Mouse (Mus musculus) embryonic fibroblast, embryonic 13.5 days (primary cell): Measurements from ENCODE around the gene Dnase2b. TPM values are rescaled to one million over a fixed set of nuclear protein-coding genes. Genes with fewer than 3 reads are reported as not detected.

Experiments
- H3K27ac ChIP-seq: 2 replicates; pipeline ENCODE4 v1.5.1; 2012; ENCODE audit warnings: low read length, control low read depth, inconsistent platforms; ENCODE audit not compliant: insufficient read depth
- H3K4me1 ChIP-seq: 2 replicates; pipeline ENCODE4 v1.6.1; 2011; ENCODE audit warnings: low read length; ENCODE audit not compliant: control insufficient read depth, insufficient read depth
- H3K4me3 ChIP-seq: 2 replicates; pipeline ENCODE4 v1.5.1; 2011; ENCODE audit warnings: mild to moderate bottlenecking, control low read depth, low read length; ENCODE audit not compliant: insufficient read depth
- CTCF ChIP-seq: IDR thresholded peaks from 2 replicates; pipeline ENCODE4 v1.5.1; 2011; ENCODE audit warnings: mild to moderate bottlenecking, control low read depth, low read length, moderate library complexity, borderline replicate concordance; ENCODE audit not compliant: insufficient read depth
- POLR2A ChIP-seq: IDR thresholded peaks from 2 replicates; pipeline ENCODE4 v1.6.1; 2011; ENCODE audit warnings: low read depth, mild to moderate bottlenecking, control low read depth, low read length, moderate library complexity
- polyA plus RNA-seq: library from polyadenylated mRNA; stranded (reverse); fragments of >200 nt; gene quantifications from 2 replicates; pipeline ENCODE4 v1.2.4, GENCODE M21; 2011; ENCODE audit warnings: low read depth; ENCODE audit not compliant: missing spikeins, insufficient read length

The Dnase2b gene
- polyA plus RNA-seq, 1 experiment: not detected

GRCm38 (mm10) chr3:146580039-146580729 lies 35.2 kb downstream of the Dnase2b start:
- Histone ChIP-seq H3K4me1 (0 out of 2 replicates have a peak, but pooled peaks cover 2% of the 10 kb centered on the region), H3K27ac (no peak overlapping the region), H3K4me3 (no peak overlapping the region)
- TF ChIP-seq POLR2A: no peak
- TF ChIP-seq CTCF: no peak

- Histone ChIP-seq H3K4me3 (no peak overlapping the region), H3K4me1 (no peaks in the 10 kb centered on the region), H3K27ac (no peak overlapping the region)
- TF ChIP-seq CTCF (no peak), POLR2A (no peak)
Measured at GRCm38 (mm10) chr3:146577591-146577990, 37.8 kb downstream of the Dnase2b start.

DNA sequence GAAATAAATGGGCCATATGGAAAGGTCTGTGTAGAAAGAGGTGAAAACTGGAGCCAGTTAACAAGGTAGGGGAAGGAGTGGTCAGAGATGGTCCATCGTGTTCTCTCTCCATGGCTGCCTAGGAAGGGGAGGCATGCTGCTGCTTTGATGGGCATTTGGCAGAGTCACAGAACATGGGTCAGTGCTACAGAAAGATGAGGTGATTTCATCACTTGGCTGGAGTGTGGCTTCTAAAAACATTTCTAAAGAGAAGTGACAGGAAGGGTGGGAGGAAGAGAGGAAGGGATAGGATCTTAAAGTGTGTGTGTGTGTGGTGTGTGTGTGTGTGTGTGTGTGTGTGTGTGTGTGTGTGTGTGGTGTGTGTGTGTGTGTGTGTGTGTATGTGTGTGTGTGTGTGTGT lies 44.1 kb downstream of the Dnase2b start:
- Histone ChIP-seq H3K27ac (no peak overlapping the region), H3K4me1 (peaks cover 10% of the 10 kb centered on the region; the same call in 1 of the 2 replicates), H3K4me3 (no peak overlapping the region)
- no peak for TF ChIP-seq POLR2A

GRCm38 (mm10) chr3:146570939-146571338 lies 44.5 kb downstream of the Dnase2b start:
- Histone ChIP-seq H3K27ac (no peak overlapping the region), H3K4me1 (peaks cover 10% of the 10 kb centered on the region; the same call in 1 of the 2 replicates), H3K4me3 (no peak overlapping the region)
- no peak for TF ChIP-seq CTCF
- TF ChIP-seq POLR2A: no peak

- peaks cover 10% of the 10 kb centered on the region; the same call in 1 of the 2 replicates for H3K4me1 ChIP-seq
- TF ChIP-seq POLR2A: no peak
- TF ChIP-seq CTCF: no peak
- no peak within 1 kb of the TSS for H3K27ac ChIP-seq
- no peak within 1 kb of the TSS for H3K4me3 ChIP-seq
Measured at GRCm38 (mm10) chr3:146570148-146570782, 45.1 kb downstream of the Dnase2b start, which contains the start of gene Uox. TSS of gene Uox (plus strand) at chr3:146570426.

DNA sequence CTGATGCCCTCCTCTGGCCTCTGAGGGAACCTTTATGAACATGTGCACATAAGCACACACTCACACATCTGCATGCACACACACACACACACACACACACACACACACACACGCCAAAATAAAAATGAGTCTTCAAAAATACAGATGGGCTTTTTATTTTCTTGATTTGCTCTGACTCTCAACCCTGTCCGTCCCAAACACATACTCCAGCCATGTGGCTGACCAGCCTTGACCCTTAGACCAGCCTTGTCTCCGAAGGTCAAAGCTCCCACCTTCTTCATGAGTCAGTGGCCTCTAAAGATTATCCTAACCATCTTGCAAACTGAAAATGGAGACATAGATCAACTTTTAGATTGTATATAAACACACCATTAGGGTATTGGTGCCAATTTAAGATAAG lies 45.8 kb downstream of the Dnase2b start:
- TF ChIP-seq CTCF (no peak), POLR2A (no peak)
- H3K4me3 ChIP-seq: no peak overlapping the region
- no peak overlapping the region for H3K27ac ChIP-seq
- peaks cover 10% of the 10 kb centered on the region; the same call in 1 of the 2 replicates for H3K4me1 ChIP-seq

DNA sequence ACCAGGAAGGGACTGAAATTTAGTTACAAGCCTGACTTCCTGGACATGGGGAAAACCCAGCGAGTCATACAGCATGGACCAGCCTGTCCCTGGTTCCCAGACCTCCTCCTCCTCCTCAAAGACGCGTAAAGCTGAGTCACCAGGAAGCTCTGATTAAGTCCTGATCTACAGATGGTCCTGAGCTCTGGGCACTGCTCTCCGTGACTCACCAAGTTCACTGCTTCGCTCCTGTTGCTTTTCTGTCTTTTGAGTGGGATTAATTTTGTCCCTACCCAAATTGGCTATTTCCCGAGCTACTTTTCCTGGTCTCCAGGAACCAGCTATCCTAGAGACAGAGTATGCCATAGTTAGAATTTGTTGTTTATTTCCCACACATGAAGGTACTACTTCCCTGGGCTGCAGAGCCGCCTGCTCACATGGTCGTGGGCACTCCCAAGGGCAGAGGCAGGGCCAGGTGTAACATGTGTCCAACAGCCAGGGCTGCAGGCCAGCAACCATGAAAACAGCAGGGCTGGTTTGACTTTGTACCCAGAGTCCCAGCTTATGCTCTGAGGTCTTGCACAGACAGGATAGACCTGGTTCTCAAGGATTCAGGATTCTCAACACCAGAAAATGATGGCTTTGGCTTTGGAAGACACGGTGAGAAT lies 47.4 kb downstream of the Dnase2b start:
- Histone ChIP-seq H3K27ac (peak overlapping the region; percentile 53), H3K4me3 (no peak overlapping the region), H3K4me1 (peaks cover 10% of the 10 kb centered on the region; the same call in 1 of the 2 replicates)
- TF ChIP-seq CTCF: no peak
- TF ChIP-seq POLR2A: no peak

DNA sequence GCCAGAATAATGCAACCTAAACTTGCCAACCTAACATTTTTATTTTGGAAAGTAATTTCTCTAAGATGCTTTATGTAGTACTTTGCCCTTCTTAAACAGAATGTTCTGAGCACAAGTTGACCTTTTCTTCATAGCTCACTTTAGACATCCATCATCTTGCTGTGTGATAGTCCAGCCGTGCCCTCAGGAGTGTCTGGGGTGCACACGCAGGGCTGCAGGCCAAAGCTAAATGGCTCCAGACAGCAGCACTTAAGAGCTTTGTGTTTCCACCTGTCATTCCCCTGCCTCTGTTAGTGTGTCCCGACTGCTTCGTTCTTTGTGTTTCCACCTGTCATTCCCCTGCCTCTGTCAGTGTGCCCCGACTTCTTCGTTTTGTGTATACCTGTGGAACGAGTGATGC lies 48.0 kb downstream of the Dnase2b start:
- Histone ChIP-seq H3K4me3 (no peak overlapping the region), H3K27ac (peak overlapping the region; percentile 50; the same call in 1 of the 2 replicates), H3K4me1 (peaks cover 10% of the 10 kb centered on the region; the same call in 1 of the 2 replicates)
- TF ChIP-seq CTCF: no peak
- TF ChIP-seq POLR2A: no peak

DNA sequence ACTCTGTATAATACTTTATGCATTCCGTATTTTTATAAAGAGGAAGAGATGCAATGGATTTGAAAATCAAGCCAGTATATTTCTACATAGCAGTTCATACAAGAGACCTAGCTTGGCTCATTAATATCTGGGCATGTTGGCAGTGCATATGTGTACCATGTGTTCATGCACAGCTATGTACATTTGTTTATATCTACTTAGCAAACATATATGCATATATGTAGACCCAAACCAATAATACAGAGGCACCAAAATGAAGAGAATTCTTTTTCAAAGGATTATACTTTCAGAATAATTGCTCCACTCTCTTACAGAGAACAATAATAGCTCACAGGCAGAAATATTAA lies 50.4 kb downstream of the Dnase2b start:
- Histone ChIP-seq H3K4me3 (no peak overlapping the region), H3K27ac (no peak overlapping the region), H3K4me1 (peaks cover 10% of the 10 kb centered on the region; the same call in 1 of the 2 replicates)
- TF ChIP-seq CTCF: no peak
- no peak for TF ChIP-seq POLR2A
